Mouse (Mus musculus) midbrain, embryonic 14.5 days (tissue): ENCODE data around the gene 2610044O15Rik8. TPM values are rescaled to one million over a fixed set of nuclear protein-coding genes. Genes with fewer than 3 reads are reported as not detected.
A peak's percentile ranks its signal among the peaks of the same experiment; 100 is the strongest.
"Not testable (repeated sequence)": the region's sequence is repeated elsewhere in the genome, so short reads cannot be mapped to it uniquely, and the experiment has no call there.

Experiments used
- ATAC-seq: fragments of 200-750 bp; cut with Nextera tagmentation; 2 replicates; pipeline ENCODE4 v1.8.0; 2017; ENCODE audit warnings: moderate number of reproducible peaks, moderate library complexity; ENCODE audit not compliant: low FRiP score, low TSS enrichment
- DNase-seq: peaks from one replicate; pipeline ENCODE4 v3.0.0-alpha.2; 2015
- H3K27ac ChIP-seq: fragments of 300-500 bp; sonication (generic); replicated peaks from 2 replicates; pipeline ENCODE4 v1.5.1; 2014; ENCODE audit warnings: mild to moderate bottlenecking, low read depth, low read length, moderate library complexity
- H3K27me3 ChIP-seq: fragments of 300-500 bp; sonication (generic); 2 replicates; pipeline ENCODE4 v1.6.1; 2014; ENCODE audit warnings: low read length, control low read depth, mixed read lengths; ENCODE audit not compliant: control insufficient read depth, insufficient read depth
- H3K36me3 ChIP-seq: fragments of 300-500 bp; sonication (generic); 2 replicates; pipeline ENCODE4 v1.6.1; 2014; ENCODE audit warnings: low read length, control low read depth; ENCODE audit not compliant: control insufficient read depth, insufficient read depth
- H3K4me1 ChIP-seq: fragments of 300-500 bp; sonication (generic); 2 replicates; pipeline ENCODE4 v1.6.1; 2014; ENCODE audit warnings: mild to moderate bottlenecking, antibody characterized with exemption, low read length, control low read depth; ENCODE audit not compliant: control insufficient read depth, insufficient read depth
- H3K4me2 ChIP-seq: fragments of 300-500 bp; sonication (generic); 2 replicates; pipeline ENCODE4 v1.6.1; 2014; ENCODE audit warnings: mild to moderate bottlenecking, low read length, moderate library complexity
- H3K4me3 ChIP-seq: fragments of 300-500 bp; sonication (generic); replicated peaks from 2 replicates; pipeline ENCODE4 v1.5.1; 2014; ENCODE audit warnings: low read depth, low read length
- H3K9ac ChIP-seq: fragments of 300-500 bp; sonication (generic); replicated peaks from 2 replicates; pipeline ENCODE4 v1.6.1; 2014; ENCODE audit warnings: mild to moderate bottlenecking, low read length, moderate library complexity
- H3K9me3 ChIP-seq: fragments of 300-500 bp; sonication (generic); 2 replicates; pipeline ENCODE4 v1.6.1; 2016; ENCODE audit warnings: low read length, control low read depth, mixed read lengths; ENCODE audit not compliant: control insufficient read depth
- WGBS: fragments of 180-500 bp; shearing (Covaris S2); extraction: QIAGEN DNeasy Blood & Tissue Kit; methylation state at CpG from one replicate; pipeline ENCODE4 v1.1.7; 2014; 5-methylcytosine and 5-hydroxymethylcytosine counted together
- polyA plus RNA-seq: library from polyadenylated mRNA; unstranded; fragments of >200 nt; fragmentation: Nextera tagmentation; extraction: Ambion mirVana; gene quantifications from 2 replicates; pipeline ENCODE4 v1.2.1, GENCODE M21; 2014

The 2610044O15Rik8 gene
- polyA plus RNA-seq, result 27.4 and 30.4 TPM in 2 replicates

GRCm38 (mm10) chr8:129234027-129234733, at the start of gene 2610044O15Rik8:
2610044O15Rik8 (minus strand) TSS chr8:129234406.
- H3K9me3 ChIP-seq, result no peaks in the 10 kb centered on the region
- H3K36me3 ChIP-seq, result no peaks in the 10 kb centered on the region
- DNase-seq (peak; percentile 90), ATAC-seq (peak; percentile 98)
- peaks cover 13% of the 10 kb centered on the region for H3K4me1 ChIP-seq
- peak within 1 kb of the TSS; percentile 49 for H3K4me3 ChIP-seq
- peak within 1 kb of the TSS; percentile 79 for H3K27ac ChIP-seq
- no peaks in the 10 kb centered on the region for H3K27me3 ChIP-seq
- WGBS, result under 1% methylated on average over 18 of the region's 18 CpGs
- peak within 1 kb of the TSS; percentile 70 for H3K4me2 ChIP-seq
- peak within 1 kb of the TSS; percentile 68 for H3K9ac ChIP-seq

DNA sequence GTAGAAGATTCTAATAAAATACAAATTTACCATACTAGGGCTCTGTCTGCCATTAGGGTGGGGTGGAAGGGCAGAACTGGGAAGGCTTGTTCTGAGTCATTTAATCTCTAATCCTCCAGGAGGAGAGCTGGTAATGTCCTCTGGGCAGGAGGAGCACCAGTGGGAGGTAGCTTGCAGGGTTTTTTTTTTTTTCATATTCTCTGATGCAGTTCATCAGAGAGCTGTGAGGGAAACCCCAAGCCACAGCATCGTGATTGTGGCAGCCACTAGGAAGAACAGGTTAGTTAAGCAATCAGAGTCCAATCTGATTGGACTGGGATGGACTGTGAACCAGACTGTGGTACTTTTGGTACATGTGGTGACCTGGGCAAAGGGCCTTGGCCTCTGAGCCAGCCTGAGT, 31.7 kb upstream of the 2610044O15Rik8 start:
- no peaks in the 10 kb centered on the region for H3K27me3 ChIP-seq
- no peak overlapping the region for H3K9ac ChIP-seq
- ATAC-seq (no peak), DNase-seq (no peak)
- peaks cover 28% of the 10 kb centered on the region for H3K9me3 ChIP-seq
- peaks cover 11% of the 10 kb centered on the region; the same call in 1 of the 2 replicates for H3K36me3 ChIP-seq
- 96% methylated on average over 1 of the region's 1 CpGs for WGBS
- no peak overlapping the region for H3K27ac ChIP-seq
- H3K4me2 ChIP-seq, result no peak overlapping the region
- 0 out of 2 replicates have a peak, but pooled peaks cover 5% of the 10 kb centered on the region for H3K4me1 ChIP-seq
- H3K4me3 ChIP-seq, result no peak overlapping the region

DNA sequence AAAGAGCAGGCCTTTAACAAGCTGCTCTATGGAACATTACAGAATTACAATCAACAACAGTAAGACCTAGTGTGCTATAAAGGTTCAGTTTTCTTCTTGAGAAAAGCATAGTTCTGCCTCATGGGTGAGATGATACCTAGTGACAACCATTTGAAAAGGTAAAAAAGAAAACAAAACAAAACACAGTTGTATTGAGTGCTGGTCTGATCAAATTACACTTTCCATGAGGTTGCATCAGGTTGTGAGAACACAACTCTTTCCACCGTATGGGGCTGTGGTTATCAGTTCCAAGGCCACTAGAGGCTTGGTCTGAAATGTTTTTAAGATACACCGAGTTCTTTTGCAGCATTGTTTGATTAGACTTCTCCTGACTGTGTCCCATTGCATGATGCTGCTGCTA, 30.1 kb upstream of the 2610044O15Rik8 start:
- Histone ChIP-seq H3K9me3 (peaks cover 24% of the 10 kb centered on the region), H3K27ac (no peak overlapping the region), H3K36me3 (peaks cover 11% of the 10 kb centered on the region; the same call in 1 of the 2 replicates), H3K4me3 (peak overlapping the region; percentile 47), H3K9ac (0 out of 2 replicates have a peak overlapping the region, but pooled peaks have one; percentile 42), H3K4me2 (peak overlapping the region; percentile 67), H3K27me3 (no peaks in the 10 kb centered on the region), H3K4me1 (0 out of 2 replicates have a peak, but pooled peaks cover 5% of the 10 kb centered on the region)
- no peak for ATAC-seq
- DNase-seq, result peak; percentile 2
- WGBS, result 79% methylated on average over 2 of the region's 2 CpGs

DNA sequence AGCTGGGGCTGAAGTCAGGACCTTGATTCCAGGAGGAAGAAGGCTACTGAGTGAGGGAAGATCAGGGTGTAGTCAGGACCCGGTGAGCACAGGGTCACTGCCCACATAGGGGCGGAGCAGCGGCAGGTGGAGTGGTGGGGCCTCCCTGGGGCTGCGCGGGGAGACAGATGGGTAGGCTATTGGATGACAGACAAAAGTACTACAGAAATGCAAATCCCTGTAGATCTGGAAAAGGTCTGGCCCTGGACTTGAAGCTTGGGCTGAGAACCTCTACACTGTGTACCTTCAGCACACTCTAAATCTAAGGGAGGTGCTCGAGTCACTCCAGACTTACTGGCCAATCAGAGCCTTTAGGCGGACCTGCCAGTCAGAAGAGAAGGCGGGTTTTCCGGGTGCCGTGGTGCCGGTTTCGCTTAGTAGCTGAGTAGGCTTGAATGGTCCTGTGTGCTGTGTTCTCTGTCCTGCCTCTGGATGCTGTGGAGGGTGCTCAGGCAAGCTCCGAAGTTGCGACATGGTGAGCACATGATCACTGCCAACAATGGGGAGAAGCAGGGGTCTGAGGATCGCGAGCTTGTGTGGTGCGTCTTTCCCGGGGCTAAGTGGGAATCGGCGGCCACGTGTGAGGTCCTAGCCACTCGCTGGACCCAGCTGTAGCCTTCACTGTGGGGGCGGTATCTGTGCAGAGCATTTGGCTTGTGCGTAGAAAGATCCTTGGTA, 29.2 kb upstream of the 2610044O15Rik8 start:
- peaks cover 16% of the 10 kb centered on the region for H3K9me3 ChIP-seq
- H3K27me3 ChIP-seq, H3K4me1 ChIP-seq, H3K36me3 ChIP-seq: not testable (repeated sequence)
- H3K27ac ChIP-seq, result peak overlapping the region; percentile 63
- H3K4me3 ChIP-seq, result peak overlapping the region; percentile 47
- WGBS, result 1% methylated on average over 22 of the region's 24 CpGs
- peak overlapping the region; percentile 50 for H3K9ac ChIP-seq
- H3K4me2 ChIP-seq, result peak overlapping the region; percentile 67
- DNase-seq, result peak; percentile 77
- peak; percentile 97 for ATAC-seq

GRCm38 (mm10) chr8:129233664-129234026, 561 bp downstream of the 2610044O15Rik8 start:
- H3K4me2 ChIP-seq, result peak overlapping the region; percentile 70
- H3K27me3 ChIP-seq, result no peaks in the 10 kb centered on the region
- no peaks in the 10 kb centered on the region for H3K36me3 ChIP-seq
- H3K9ac ChIP-seq, result peak overlapping the region; percentile 68
- H3K4me3 ChIP-seq, result peak overlapping the region; percentile 49
- peak overlapping the region; percentile 79; the same call in 1 of the 2 replicates for H3K27ac ChIP-seq
- WGBS, result under 1% methylated on average over 9 of the region's 9 CpGs
- peaks cover 13% of the 10 kb centered on the region for H3K4me1 ChIP-seq
- DNase-seq, result no peak
- ATAC-seq, result peak; percentile 21; the same call in 1 of the 2 replicates
- H3K9me3 ChIP-seq, result no peaks in the 10 kb centered on the region

Other genes with a start within 250 kb of the 2610044O15Rik8 start
- gene Ccdc7a, start 168.9 kb downstream of the 2610044O15Rik8 start, polyA plus RNA-seq, result 0.24 TPM in 1 of 2 replicates, not detected in the other
- not detected in 2 replicates for gene Ccdc7b, start 167.3 kb downstream of the 2610044O15Rik8 start, polyA plus RNA-seq
- not detected in 2 replicates for gene Gm10999, start 102.7 kb downstream of the 2610044O15Rik8 start, polyA plus RNA-seq